Mouse (Mus musculus): Measurements from ENCODE around the gene Adap1. TPM values are rescaled to one million over a fixed set of nuclear protein-coding genes. Genes with fewer than 3 reads are reported as not detected.

The Adap1 gene
- polyA plus RNA-seq, 1 experiment from 2014 or later, result 5.7 TPM

GRCm38 (mm10) chr5:139229716-139230115, 95.7 kb downstream of the Adap1 start:
- Histone ChIP-seq H3K4me2 (ENCODE audit: low read depth, low read length) (no peak overlapping the region), H3K36me3 (ENCODE audit: control insufficient read depth, insufficient read depth, low read length) (peaks cover 93% of the 10 kb centered on the region)
- 98% methylated on average over 3 of the region's 3 CpGs for WGBS

DNA sequence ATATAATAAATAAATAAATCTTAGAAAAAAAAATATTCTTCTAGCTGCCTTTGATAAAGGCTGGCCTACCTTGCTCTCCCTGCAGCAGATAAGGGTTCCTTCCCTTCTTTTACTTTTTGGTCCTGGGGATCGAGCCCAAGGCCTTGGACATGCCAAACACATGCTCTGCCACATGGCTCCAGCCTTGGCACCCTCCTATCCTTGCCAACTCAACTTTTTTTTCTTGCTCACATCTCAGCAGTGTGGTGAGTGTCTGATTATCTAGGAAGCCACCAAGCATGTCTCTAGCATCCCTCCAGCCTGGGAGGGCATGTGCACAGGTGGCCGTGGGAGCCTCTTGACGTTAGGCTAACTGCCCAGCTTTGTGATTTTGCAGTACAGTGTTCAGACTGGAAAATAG, 97.1 kb downstream of the Adap1 start:
- no peak overlapping the region for H3K4me3 ChIP-seq (ENCODE audit: low read depth, low read length)
- peaks cover 93% of the 10 kb centered on the region for H3K36me3 ChIP-seq (ENCODE audit: control insufficient read depth, insufficient read depth, low read length)
- no peak overlapping the region for H3K9ac ChIP-seq (ENCODE audit: low read depth, low read length)
- no peak overlapping the region for H3K4me2 ChIP-seq (ENCODE audit: low read depth, low read length)
- H3K27me3 ChIP-seq (replicated peaks; ENCODE audit: control insufficient read depth, insufficient read depth, low read length), result no peaks in the 10 kb centered on the region
- DNase-seq (ENCODE audit: low spot score), result no peak
- WGBS, result 100% methylated on average over 3 of the region's 3 CpGs
- H3K9me3 ChIP-seq (ENCODE audit: control insufficient read depth, low read length), result no peaks in the 10 kb centered on the region
- H3K27ac ChIP-seq (replicated peaks; ENCODE audit: low read depth, low read length), result no peak overlapping the region
- H3K4me1 ChIP-seq (ENCODE audit: control insufficient read depth, insufficient read depth, low read length), result no peaks in the 10 kb centered on the region
- no peak for ATAC-seq (ENCODE audit: low read depth)

More at GRCm38 (mm10) chr5:139229716-139230115, 95.7 kb downstream of the Adap1 start:
- Histone ChIP-seq H3K9me3 (ENCODE audit: control insufficient read depth, low read length) (no peaks in the 10 kb centered on the region), H3K9ac (ENCODE audit: low read depth, low read length) (no peak overlapping the region), H3K4me3 (ENCODE audit: low read depth, low read length) (no peak overlapping the region), H3K27me3 (replicated peaks; ENCODE audit: control insufficient read depth, insufficient read depth, low read length) (no peaks in the 10 kb centered on the region), H3K4me1 (ENCODE audit: control insufficient read depth, insufficient read depth, low read length) (no peaks in the 10 kb centered on the region), H3K27ac (replicated peaks; ENCODE audit: low read depth, low read length) (no peak overlapping the region)
- no peak for DNase-seq (ENCODE audit: low spot score)
- ATAC-seq (ENCODE audit: low read depth), result no peak

DNA sequence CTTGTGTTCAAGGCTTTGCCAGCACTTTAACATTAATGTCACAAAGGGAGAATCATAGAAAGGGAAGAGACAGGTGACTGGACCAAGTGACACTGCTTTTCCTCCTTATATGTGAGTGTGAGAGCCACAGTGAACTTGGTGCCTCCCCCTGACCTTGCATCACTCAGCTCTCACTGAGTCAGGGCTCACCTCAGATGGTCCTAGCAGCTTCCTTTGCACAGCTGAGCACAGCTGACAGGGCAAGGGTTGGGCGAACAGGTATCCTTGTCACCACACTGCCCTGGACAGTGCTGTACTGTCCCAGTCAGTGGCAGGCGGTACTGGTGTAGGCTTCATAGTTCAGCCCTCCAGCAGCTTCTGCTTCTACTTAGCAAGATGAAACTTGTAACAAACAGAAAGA, 97.8 kb downstream of the Adap1 start:
- WGBS, result 100% methylated on average over 2 of the region's 2 CpGs
- DNase-seq (ENCODE audit: low spot score) (no peak), ATAC-seq (ENCODE audit: low read depth) (no peak)
- no peak overlapping the region for H3K4me2 ChIP-seq (ENCODE audit: low read depth, low read length)
- H3K9ac ChIP-seq (ENCODE audit: low read depth, low read length), result no peak overlapping the region
- peaks cover 93% of the 10 kb centered on the region for H3K36me3 ChIP-seq (ENCODE audit: control insufficient read depth, insufficient read depth, low read length)
- no peak overlapping the region for H3K27ac ChIP-seq (replicated peaks; ENCODE audit: low read depth, low read length)
- H3K27me3 ChIP-seq (replicated peaks; ENCODE audit: control insufficient read depth, insufficient read depth, low read length), result no peaks in the 10 kb centered on the region
- no peak overlapping the region for H3K4me3 ChIP-seq (ENCODE audit: low read depth, low read length)
- H3K9me3 ChIP-seq (ENCODE audit: control insufficient read depth, low read length), result no peaks in the 10 kb centered on the region
- no peaks in the 10 kb centered on the region for H3K4me1 ChIP-seq (ENCODE audit: control insufficient read depth, insufficient read depth, low read length)

DNA sequence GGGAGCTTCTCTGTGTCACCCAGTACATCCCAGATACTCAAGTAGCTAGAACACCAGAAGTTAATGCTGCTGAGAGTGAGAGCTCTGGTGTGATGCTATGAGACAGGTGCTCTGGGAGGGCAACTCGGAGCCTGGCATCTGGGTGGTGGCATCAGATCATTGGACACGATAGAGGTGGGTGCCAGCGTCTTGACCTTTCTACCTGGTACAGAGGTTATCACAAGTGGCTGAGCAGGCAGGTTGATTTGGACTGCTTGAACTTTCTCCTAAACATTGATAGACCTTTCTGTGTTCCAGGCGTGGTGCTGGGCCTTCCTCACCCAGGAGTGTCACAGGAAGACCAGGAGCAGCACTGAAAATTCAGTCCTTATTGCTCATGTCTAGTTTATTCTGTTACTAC, 98.2 kb downstream of the Adap1 start:
- no peaks in the 10 kb centered on the region for H3K4me1 ChIP-seq (ENCODE audit: control insufficient read depth, insufficient read depth, low read length)
- no peak overlapping the region for H3K4me2 ChIP-seq (ENCODE audit: low read depth, low read length)
- H3K27ac ChIP-seq (replicated peaks; ENCODE audit: low read depth, low read length), result no peak overlapping the region
- no peaks in the 10 kb centered on the region for H3K9me3 ChIP-seq (ENCODE audit: control insufficient read depth, low read length)
- H3K36me3 ChIP-seq (ENCODE audit: control insufficient read depth, insufficient read depth, low read length), result peaks cover 93% of the 10 kb centered on the region
- H3K4me3 ChIP-seq (ENCODE audit: low read depth, low read length), result no peak overlapping the region
- no peak overlapping the region for H3K9ac ChIP-seq (ENCODE audit: low read depth, low read length)
- no peaks in the 10 kb centered on the region for H3K27me3 ChIP-seq (replicated peaks; ENCODE audit: control insufficient read depth, insufficient read depth, low read length)
- no peak for DNase-seq (ENCODE audit: low spot score)
- ATAC-seq (ENCODE audit: low read depth), result no peak
- WGBS, result 95% methylated on average over 4 of the region's 4 CpGs

GRCm38 (mm10) chr5:139223331-139223730, 102.1 kb downstream of the Adap1 start:
- WGBS, result 95% methylated on average over 10 of the region's 10 CpGs
- ATAC-seq (ENCODE audit: low read depth), result no peak
- Histone ChIP-seq H3K4me1 (ENCODE audit: control insufficient read depth, insufficient read depth, low read length) (no peaks in the 10 kb centered on the region), H3K27me3 (replicated peaks; ENCODE audit: control insufficient read depth, insufficient read depth, low read length) (no peaks in the 10 kb centered on the region), H3K9me3 (ENCODE audit: control insufficient read depth, low read length) (no peaks in the 10 kb centered on the region), H3K4me3 (ENCODE audit: low read depth, low read length) (no peak overlapping the region), H3K4me2 (ENCODE audit: low read depth, low read length) (no peak overlapping the region), H3K36me3 (ENCODE audit: control insufficient read depth, insufficient read depth, low read length) (peaks cover 84% of the 10 kb centered on the region), H3K27ac (replicated peaks; ENCODE audit: low read depth, low read length) (no peak overlapping the region), H3K9ac (ENCODE audit: low read depth, low read length) (no peak overlapping the region)
- DNase-seq (ENCODE audit: low spot score), result no peak

MicroRNA genes within 50 kb of the gene (microRNA counts, 519-probe panel; counts per million panel counts)
- 19.3 counts per million for microRNA mmu-miR-339-3p
- 19.3 counts per million for microRNA mmu-miR-339-5p

Small RNAs within 50 kb of the gene (microRNA-seq; reads per million reads assigned to microRNA genes)
- 429 reads per million, percentile 68 among the genes with 10 or more reads in this experiment for gene Mir339 (ENCODE audit: borderline number of aligned reads)

Other genes starting within 250 kb of the Adap1 start
- gene Prkar1b, start 175.6 kb downstream of the Adap1 start, polyA plus RNA-seq (2014; fragmentation: Nextera tagmentation; extraction: Ambion mirVana), result 22.8 and 26.1 TPM in 2 replicates
- gene Dnaaf5, start 175.4 kb downstream of the Adap1 start, polyA plus RNA-seq (2014; fragmentation: Nextera tagmentation; extraction: Ambion mirVana), result 5.2 and 5.8 TPM in 2 replicates
- gene Sun1, start 125.0 kb downstream of the Adap1 start, polyA plus RNA-seq (2014; fragmentation: Nextera tagmentation; extraction: Ambion mirVana), result 56.3 and 59.5 TPM in 2 replicates
- 136 and 156 TPM in 2 replicates for gene Get4, start 73.3 kb downstream of the Adap1 start, polyA plus RNA-seq (2014; fragmentation: Nextera tagmentation; extraction: Ambion mirVana)
- 106 and 107 TPM in 2 replicates for gene Cox19, start 25.8 kb upstream of the Adap1 start, polyA plus RNA-seq (2014; fragmentation: Nextera tagmentation; extraction: Ambion mirVana)
- gene Cyp2w1, start 27.0 kb upstream of the Adap1 start, polyA plus RNA-seq (2014; fragmentation: Nextera tagmentation; extraction: Ambion mirVana), result 11.5 and 11.8 TPM in 2 replicates
- 2.0 and 2.8 TPM in 2 replicates for gene Gpr146, start 52.1 kb upstream of the Adap1 start, polyA plus RNA-seq (2014; fragmentation: Nextera tagmentation; extraction: Ambion mirVana)
- 5.2 and 5.5 TPM in 2 replicates for gene C130050O18Rik, start 79.7 kb upstream of the Adap1 start, polyA plus RNA-seq (2014; fragmentation: Nextera tagmentation; extraction: Ambion mirVana)
- 5.1 and 6.7 TPM in 2 replicates for gene Gper1, start 97.5 kb upstream of the Adap1 start, polyA plus RNA-seq (2014; fragmentation: Nextera tagmentation; extraction: Ambion mirVana)
- gene 3110082I17Rik, start 134.9 kb upstream of the Adap1 start, polyA plus RNA-seq (2014; fragmentation: Nextera tagmentation; extraction: Ambion mirVana), result 24.7 and 30.9 TPM in 2 replicates
- 5.4 and 10.8 TPM in 2 replicates for gene Zfand2a, start 158.9 kb upstream of the Adap1 start, polyA plus RNA-seq (2014; fragmentation: Nextera tagmentation; extraction: Ambion mirVana)
- gene Uncx, start 217.9 kb upstream of the Adap1 start, polyA plus RNA-seq (2014; fragmentation: Nextera tagmentation; extraction: Ambion mirVana), result 2.5 and 2.9 TPM in 2 replicates